Mouse (Mus musculus) embryo, embryonic 11 days (tissue): ENCODE measurements around the gene Pcca.
A peak's percentile ranks its signal among the peaks of the same experiment; 100 is the strongest.

Source experiments
- DNase-seq: peaks from one replicate; pipeline ENCODE4 v3.0.0-alpha.2; 2015

Pcca gene

GRCm38 (mm10) chr14:122651681-122652080 is 117.6 kb downstream of the Pcca start:
- DNase-seq = no peak

DNA sequence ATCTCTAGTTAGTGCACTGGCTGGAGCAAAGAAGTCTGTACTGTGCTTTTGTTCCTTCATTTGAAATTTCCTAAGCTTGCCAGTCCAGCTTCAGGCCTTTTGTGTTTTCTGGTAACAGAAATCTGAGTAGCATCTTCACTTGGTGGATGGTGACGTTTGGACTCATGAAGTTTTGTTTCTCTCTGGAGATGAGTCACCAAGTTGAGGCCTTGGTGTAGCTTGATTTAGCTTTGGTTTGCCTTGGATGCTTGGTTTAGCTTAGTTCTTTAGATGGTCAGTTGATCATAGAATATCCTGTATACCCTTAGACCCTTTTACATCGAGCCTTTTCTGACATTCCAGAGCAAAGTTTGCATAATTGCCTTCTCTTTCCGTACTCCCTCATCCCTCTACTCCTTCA is 141.5 kb downstream of the Pcca start:
- DNase-seq = no peak

DNA sequence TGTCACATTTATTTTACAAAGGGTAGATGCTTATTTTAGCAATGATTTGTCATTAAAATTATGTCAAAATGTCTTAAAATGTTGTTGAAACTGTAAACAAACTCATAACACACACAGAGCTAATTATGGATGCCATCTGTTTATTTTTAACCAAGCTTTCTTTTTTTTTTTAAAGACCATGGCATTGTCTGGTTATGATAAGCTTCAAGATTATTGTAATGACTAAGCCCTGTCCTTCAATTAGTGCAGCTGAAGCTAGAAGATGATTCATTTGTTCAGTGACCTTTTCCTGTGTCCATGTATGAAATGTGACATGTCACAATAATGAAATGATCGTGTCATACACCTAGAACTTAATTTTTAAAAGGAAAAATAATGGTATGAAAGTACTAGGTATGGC is 149.5 kb downstream of the Pcca start:
- DNase-seq = no peak

DNA sequence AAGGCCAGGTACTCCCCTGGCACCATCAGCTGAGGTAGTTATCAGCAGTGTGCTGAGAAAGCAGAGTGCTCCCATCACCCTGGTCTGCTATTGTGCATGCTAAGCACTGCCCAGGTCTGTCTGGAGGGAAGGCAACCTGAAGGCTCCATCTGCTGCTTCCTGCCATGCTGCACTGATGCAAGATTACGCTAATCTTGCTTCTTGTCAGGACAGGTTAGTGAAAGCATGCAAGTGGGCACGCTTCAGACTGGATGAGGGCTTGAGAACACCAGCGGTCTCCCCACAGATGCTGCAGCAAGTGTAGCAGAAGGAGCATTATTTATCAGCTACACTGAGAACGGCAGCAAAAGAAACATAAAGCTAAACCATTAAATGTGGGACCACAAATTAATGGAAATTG is 150.1 kb downstream of the Pcca start:
- DNase-seq = no peak

DNA sequence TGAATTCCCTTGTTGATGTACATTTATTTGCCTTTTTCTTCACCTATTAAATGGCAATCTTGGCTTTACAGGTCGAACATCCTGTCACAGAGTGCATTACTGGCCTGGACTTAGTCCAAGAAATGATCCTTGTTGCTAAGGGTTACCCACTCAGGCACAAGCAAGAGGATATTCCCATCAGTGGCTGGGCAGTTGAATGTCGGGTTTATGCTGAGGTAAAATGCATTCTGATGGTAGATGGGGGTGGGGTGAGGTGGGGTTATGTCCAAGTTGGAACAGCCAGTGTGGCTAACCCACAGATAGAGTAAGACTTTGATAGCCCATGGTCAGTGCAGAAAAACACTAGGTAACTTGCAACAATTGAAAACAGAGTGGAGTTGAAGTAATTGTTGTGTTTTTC is 150.7 kb downstream of the Pcca start:
- DNase-seq = no peak

- DNase-seq = no peak
Observed at GRCm38 (mm10) chr14:122687398-122687797, 153.3 kb downstream of the Pcca start.

DNA sequence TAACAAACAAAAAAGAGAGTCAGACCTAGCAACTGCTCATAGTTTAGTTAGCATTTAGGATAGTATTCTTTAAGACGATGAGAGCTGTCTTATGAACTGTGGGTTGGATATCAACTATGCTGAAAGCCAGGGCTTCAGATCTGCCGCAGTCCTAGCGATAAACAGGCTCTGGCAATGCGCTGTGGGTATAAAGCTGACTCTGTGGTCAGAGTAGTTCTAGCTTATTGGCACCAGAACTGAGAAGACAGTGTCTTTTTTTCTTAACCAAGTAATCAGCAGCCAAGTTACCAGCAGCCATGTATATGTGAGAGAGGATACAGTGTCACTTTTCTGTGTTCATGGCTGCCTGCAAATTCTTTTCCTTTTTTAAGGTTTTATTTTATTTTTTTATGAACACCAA is 154.3 kb downstream of the Pcca start:
- DNase-seq = no peak

DNA sequence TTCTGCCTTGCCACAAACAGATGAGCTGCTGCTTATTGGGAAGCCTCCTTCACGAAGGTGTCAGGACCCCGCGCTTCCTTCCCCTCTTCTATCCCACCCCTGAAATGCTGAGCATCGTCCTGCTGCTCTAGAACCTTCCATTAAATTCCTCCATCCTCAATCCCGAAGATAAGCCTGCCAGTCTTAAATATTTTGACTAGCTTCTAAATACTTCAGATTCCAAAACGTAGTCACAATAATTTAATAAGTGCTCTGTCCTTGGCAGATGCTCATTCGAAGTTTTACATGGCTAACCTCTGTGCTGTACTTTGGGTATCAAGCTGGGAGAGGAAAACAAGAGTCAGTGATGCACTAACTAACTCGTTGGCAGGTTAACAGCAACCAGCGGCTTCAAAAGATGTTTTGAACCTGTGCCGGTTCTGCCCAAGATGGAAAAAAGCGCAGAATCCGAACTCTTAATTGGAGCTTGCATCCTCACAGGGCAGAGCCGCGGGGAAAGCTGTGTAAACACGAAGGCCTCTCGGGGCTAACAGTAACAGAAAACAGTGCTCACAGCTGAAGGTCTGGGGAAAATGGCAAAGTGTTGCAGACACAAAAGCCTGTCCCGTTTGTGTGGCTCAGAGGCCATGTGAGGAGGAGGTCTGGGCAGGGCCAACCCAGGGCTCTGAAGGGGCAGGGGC is 155.2 kb downstream of the Pcca start:
- DNase-seq = peak; percentile 25

DNA sequence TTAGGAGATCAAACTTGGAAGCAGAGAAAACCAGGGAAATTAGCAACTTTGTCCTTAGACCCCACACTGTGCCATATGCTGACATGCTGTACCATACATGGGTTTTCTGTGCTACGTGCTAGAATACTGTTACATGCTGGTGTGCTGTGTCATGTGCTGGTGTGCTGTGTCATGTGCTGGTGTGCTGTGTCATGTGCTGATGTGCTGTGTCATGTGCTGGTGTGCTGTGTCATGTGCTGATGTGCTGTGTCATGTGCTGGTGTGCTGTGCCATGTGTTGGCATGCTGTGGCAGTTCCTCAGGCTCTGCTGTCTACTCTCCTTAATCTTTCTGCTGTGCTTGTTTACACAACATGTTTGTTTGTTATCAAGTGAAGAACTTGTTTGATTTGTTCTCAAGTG is 157.4 kb downstream of the Pcca start:
- no peak for DNase-seq

- DNase-seq = no peak
Observed at GRCm38 (mm10) chr14:122700333-122700732, 166.2 kb downstream of the Pcca start.

- no peak for DNase-seq
Observed at GRCm38 (mm10) chr14:122713793-122714192, 179.7 kb downstream of the Pcca start.

DNA sequence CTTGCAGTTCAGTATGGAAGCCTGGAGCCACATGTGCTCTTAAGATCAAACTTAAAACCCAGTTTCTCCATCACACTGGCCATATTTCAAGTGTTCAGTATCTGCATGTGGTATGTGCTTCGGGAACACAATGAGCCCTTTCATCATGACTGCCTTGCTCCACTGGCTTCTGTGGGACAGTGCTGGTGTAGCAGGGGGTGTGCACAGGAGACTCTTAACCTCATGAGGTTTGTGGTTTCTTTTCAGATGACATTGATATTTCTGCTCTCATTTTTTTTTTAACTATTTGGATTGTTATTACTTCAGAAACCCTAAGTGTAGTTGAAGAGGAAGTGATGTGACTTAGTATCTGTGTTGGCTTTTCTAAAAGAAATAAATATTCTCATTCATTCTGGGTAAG is 180.8 kb downstream of the Pcca start:
- DNase-seq = no peak

GRCm38 (mm10) chr14:122716057-122716456 is 181.9 kb downstream of the Pcca start:
- DNase-seq = no peak

DNA sequence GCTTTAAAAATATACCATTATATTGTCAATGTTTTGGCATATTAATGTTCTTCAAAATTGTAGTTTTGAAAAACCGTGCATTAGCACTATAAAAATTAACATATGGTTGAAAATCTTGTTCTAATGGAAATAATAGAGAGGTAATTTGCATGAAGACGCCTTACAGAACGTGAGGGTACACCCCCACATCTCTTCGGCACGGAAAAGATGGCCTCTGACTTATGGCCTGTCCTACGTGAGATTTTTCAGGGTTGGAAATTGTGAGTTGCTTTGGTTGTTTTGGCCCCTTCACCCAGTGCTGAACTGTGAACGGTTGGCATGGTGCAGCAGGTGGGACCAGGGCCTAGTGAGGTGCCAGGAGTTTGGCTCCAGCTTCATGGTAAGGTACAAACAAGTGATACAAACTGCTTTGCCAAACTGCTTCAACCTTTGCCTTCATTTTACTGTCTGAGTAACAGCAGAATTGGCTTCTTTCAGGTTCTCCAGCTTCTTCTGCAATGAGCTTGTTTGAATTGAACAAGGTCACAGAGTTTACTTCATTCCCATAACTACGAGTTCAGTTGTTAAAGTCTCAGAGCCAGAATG is 185.5 kb downstream of the Pcca start:
- DNase-seq = no peak

- peak; percentile 43 for DNase-seq
Observed at GRCm38 (mm10) chr14:122720989-122721388, 186.9 kb downstream of the Pcca start.

GRCm38 (mm10) chr14:122721750-122722149 is 187.6 kb downstream of the Pcca start:
- DNase-seq = no peak

DNA sequence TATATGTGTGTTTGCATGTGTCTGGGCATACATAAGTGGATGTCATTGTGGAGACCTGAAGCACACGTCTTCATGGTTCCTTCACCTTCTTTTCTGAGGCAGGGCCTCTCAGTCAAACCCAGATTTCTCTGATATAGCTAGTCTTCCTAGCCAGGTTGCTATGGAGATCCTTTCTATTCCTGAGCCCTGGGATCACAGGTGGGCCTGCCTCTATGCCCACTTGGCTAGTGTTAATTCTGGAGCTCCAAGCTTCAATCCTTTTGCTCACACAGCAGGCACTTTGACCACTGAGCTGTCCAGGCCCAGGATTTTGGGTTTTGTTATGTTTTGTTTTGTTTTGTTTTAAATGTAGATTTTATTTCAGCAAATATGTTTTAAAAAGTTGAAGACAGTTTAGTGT is 192.3 kb downstream of the Pcca start:
- DNase-seq = no peak

- no peak for DNase-seq
Observed at GRCm38 (mm10) chr14:122729431-122730073, 195.4 kb downstream of the Pcca start.

- DNase-seq = peak; percentile 43
Observed at GRCm38 (mm10) chr14:122730921-122731551, 196.9 kb downstream of the Pcca start.

DNA sequence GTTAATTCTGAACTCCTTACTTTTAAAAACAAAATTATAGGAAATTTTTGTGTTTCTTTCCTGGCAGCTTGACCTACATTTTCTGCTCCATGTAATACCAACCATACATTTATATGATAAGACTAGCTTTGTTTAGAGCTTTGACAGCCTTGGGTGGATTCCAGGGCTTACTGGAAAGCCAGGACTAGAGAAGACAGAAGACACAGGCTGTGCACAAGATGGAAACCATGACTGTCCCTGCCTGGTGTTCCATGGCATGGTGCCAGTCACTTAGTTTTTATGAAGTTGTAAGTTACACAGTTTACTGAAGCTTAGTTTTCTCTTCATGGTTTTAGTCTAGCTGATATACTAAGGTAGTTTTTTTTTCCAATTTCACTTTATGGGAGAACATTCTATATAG is 202.7 kb downstream of the Pcca start:
- no peak for DNase-seq

- DNase-seq = no peak
Observed at GRCm38 (mm10) chr14:122747860-122748842, 214.0 kb downstream of the Pcca start.

DNA sequence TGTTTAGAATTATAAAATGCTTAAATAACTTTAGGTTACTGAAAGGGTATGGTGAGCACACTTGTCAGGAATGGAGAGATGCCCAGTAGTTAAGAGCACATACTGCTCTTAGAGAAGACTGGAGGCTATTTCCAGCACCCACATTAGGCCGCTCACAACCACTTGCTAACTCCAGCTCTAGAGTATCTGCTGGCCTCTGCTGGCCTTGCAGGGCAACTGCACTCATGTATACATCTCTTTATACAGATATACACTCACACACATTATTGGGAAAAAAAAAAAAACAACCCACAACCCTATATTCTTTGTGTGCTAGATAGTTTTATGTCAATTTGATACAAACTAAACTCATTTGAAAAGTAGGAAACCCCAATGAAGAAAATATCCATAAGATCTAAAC is 217.4 kb downstream of the Pcca start:
- no peak for DNase-seq

DNA sequence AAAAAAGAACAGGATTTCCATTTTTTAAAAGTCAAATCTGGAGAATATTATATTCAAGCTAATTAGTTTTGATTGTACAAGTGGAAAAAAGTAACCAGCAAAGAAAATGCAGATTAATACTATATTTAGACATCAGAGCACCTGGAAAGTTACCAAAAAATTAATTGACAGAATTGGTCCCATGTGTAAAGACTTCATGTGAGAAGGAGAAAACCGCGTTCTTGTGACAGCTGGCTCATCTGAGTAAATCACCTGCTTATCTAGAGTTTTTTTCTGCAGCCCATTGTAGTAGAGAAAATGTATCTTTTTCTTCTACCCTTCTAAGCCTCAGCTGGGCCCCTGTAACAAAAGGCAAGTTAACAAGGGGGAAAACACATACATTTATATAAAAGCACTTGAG is 219.2 kb downstream of the Pcca start:
- no peak for DNase-seq
